13 mouse cellular contexts compared by ENCODE assay signal in genomic region chr12:56674726-56675125, GRCm38 (mm10). TPM values are rescaled to one million over a fixed set of nuclear protein-coding genes. Genes with fewer than 3 reads are reported as not detected.
DNase-seq lines count a peak whose midpoint lies in the region; ATAC-seq and TF ChIP-seq lines count a peak whose summit lies in the region.
"Had no signal": no experiment of that assay in that cellular context is flagged by ENCODE, and none has a peak within 500 bp of the region (broad histone marks: within the 10 kb centered on the region; RNA-seq: fewer than 3 reads in every experiment).

No protein-coding gene starts in this region.

- H3K36me3 ChIP-seq in liver, embryonic 14.5 days (replicated peaks; ENCODE audit: control insufficient read depth, insufficient read depth, low read depth), result no peaks in the 10 kb centered on the region
- H3K36me3 ChIP-seq in G1E (replicated peaks), result no peaks in the 10 kb centered on the region
- H3K36me3 ChIP-seq: hindbrain, embryonic 10.5 days had no signal

- TF ChIP-seq CTCF in liver, embryonic 14.5 days (IDR thresholded peaks at IDR 0.05; ENCODE audit: low read depth), result peak; percentile 55
- TF ChIP-seq CTCF in G1E (IDR thresholded peaks at IDR 0.05; ENCODE audit: low read depth, low read length), result peak; percentile 57

- peak; percentile 34 for DNase-seq in heart, adult 11 months
- no peak for DNase-seq in heart, adult 8-10 months (ENCODE audit: low spot score)
- no peak for DNase-seq in liver, embryonic 14.5 days (ENCODE audit: low read depth in 3 of 3, low spot score in 3 of 3)
- DNase-seq in liver, result no peak
- no peak for DNase-seq in G1E (ENCODE audit: low spot score)
- DNase-seq in lung, postnatal 10 days, result peak; percentile 26
- no peak for DNase-seq in urinary bladder, postnatal 25 days (ENCODE audit: low spot score)
- DNase-seq in layer of hippocampus, postnatal 14 days (ENCODE audit: low spot score in 2 of 2), result no peak
- DNase-seq: gastrocnemius, postnatal 14 days; thymus, postnatal 36 days had no signal

- peaks cover 14% of the 10 kb centered on the region for H3K27me3 ChIP-seq in liver, embryonic 14.5 days (ENCODE audit: control insufficient read depth, insufficient read depth, low read length)
- H3K27me3 ChIP-seq in G1E (ENCODE audit: insufficient read depth, low read length), result peaks cover 40% of the 10 kb centered on the region

- no peak overlapping the region for H3K9ac ChIP-seq in liver, embryonic 14.5 days (replicated peaks)

- 18% methylated on average over 3 of the region's 3 CpGs for WGBS in liver, embryonic 14.5 days (ENCODE audit: insufficient replicate concordance)

- H3K27ac ChIP-seq in liver, embryonic 14.5 days, result no peak overlapping the region
- H3K27ac ChIP-seq: hindbrain, embryonic 10.5 days had no signal

- no peak overlapping the region for H3K4me3 ChIP-seq in liver, embryonic 14.5 days (ENCODE audit: insufficient read depth in 1 of 2, low read depth in 2 of 2, low read length in 2 of 2)
- no peak overlapping the region for H3K4me3 ChIP-seq in G1E (ENCODE audit: low read depth, low read length)
- H3K4me3 ChIP-seq: hindbrain, embryonic 10.5 days had no signal

- H3K4me1 ChIP-seq in liver, embryonic 14.5 days (replicated peaks; ENCODE audit: control insufficient read depth in 2 of 2, insufficient read depth in 2 of 2, low read length in 1 of 2), result no peaks in the 10 kb centered on the region
- peaks cover 13% of the 10 kb centered on the region for H3K4me1 ChIP-seq in G1E (ENCODE audit: insufficient read depth, low read depth, low read length)
- H3K4me1 ChIP-seq: hindbrain, embryonic 10.5 days had no signal

- TF ChIP-seq EP300 in liver, embryonic 14.5 days (IDR thresholded peaks at IDR 0.05; ENCODE audit: low read depth), result no peak

- no peaks in the 10 kb centered on the region for H3K9me3 ChIP-seq in liver, embryonic 14.5 days (ENCODE audit: control insufficient read depth, low read length)
- no peaks in the 10 kb centered on the region for H3K9me3 ChIP-seq in G1E (replicated peaks)
- H3K9me3 ChIP-seq: hindbrain, embryonic 10.5 days had no signal

- ATAC-seq in liver, embryonic 14.5 days (ENCODE audit: insufficient read depth), result no peak
- ATAC-seq in G1E (ENCODE audit: extremely low read depth, insufficient number of reproducible peaks, low FRiP score, poor library complexity, severe bottlenecking), result peak; percentile 50; the same call in 1 of the 2 replicates

- H3K4me2 ChIP-seq in liver, embryonic 14.5 days (ENCODE audit: low read depth), result no peak overlapping the region

RNA-seq across cellular contexts. Expression of gene Pax9, which starts 16.8 kb away (rescaled TPM):
- under 1 TPM in 3 of 4 experiments, not detected in 1; 0.05 to 0.25 (median 0.11) TPM for total RNA-seq in heart, adult 8-10 months (2022)
- polyA plus RNA-seq in liver, embryonic 14.5 days (2012; rRNA removed), result 0.01 and 0.04 TPM in 2 replicates
- 0.09 TPM in 2 replicates for polyA plus RNA-seq in liver, embryonic 14.5 days (2014; fragmentation: Nextera tagmentation; extraction: Ambion mirVana)
- total RNA-seq in G1E (2014; fragmentation: Nextera tagmentation), result 0.45 TPM in 1 of 2 replicates, not detected in the other
- total RNA-seq in G1E (2017), result 0.16 and 0.23 TPM in 2 replicates
- 0.04 TPM in 1 of 2 replicates, not detected in the other for polyA plus RNA-seq in G1E (2012)
- not detected for total RNA-seq in layer of hippocampus, postnatal 14 days (2021)
- total RNA-seq: layer of hippocampus, postnatal 10 days had no signal
- polyA plus RNA-seq: spleen, adult 2 months had no signal

Comparison
In these comparisons a context has a peak if more than half of its experiments do, and no peak if none do; other contexts are left out.
1. DNase-seq: peak in heart, adult 11 months (single experiment) and lung, postnatal 10 days (single experiment); none in heart, adult 8-10 months (single experiment), liver, embryonic 14.5 days (0 of 3), liver (single experiment), G1E (single experiment), urinary bladder, postnatal 25 days (single experiment) and layer of hippocampus, postnatal 14 days (0 of 2).